Mouse (Mus musculus) heart, embryonic 12.5 days (tissue): Measurements from ENCODE around the gene Vmn1r233. TPM values are rescaled to one million over a fixed set of nuclear protein-coding genes. Genes with fewer than 3 reads are reported as not detected.

Experiments
- ATAC-seq: fragments of 200-750 bp; cut with Nextera tagmentation; 2 replicates; pipeline ENCODE4 v1.8.0; 2017; ENCODE audit warnings: moderate TSS enrichment, moderate library complexity; ENCODE audit not compliant: insufficient number of reproducible peaks, low FRiP score
- H3K27ac ChIP-seq: fragments of 300-500 bp; sonication (generic); 2 replicates; pipeline ENCODE4 v1.5.1; 2016; ENCODE audit warnings: mild to moderate bottlenecking, moderate library complexity; ENCODE audit not compliant: poor library complexity, severe bottlenecking
- H3K27me3 ChIP-seq: fragments of 300-500 bp; sonication (generic); replicated peaks from 2 replicates; pipeline ENCODE4 v1.6.1; 2016; ENCODE audit warnings: mild to moderate bottlenecking, moderate library complexity
- H3K36me3 ChIP-seq: fragments of 300-500 bp; sonication (generic); 2 replicates; pipeline ENCODE4 v1.6.1; 2016; ENCODE audit warnings: mild to moderate bottlenecking, moderate library complexity
- H3K4me1 ChIP-seq: fragments of 300-500 bp; sonication (generic); replicated peaks from 2 replicates; pipeline ENCODE4 v1.6.1; 2016; ENCODE audit warnings: mild to moderate bottlenecking
- H3K4me2 ChIP-seq: fragments of 300-500 bp; sonication (generic); 2 replicates; pipeline ENCODE4 v1.6.1; 2016; ENCODE audit warnings: mild to moderate bottlenecking, moderate library complexity
- H3K4me3 ChIP-seq: fragments of 300-500 bp; sonication (generic); 2 replicates; pipeline ENCODE4 v1.5.1; 2016; ENCODE audit warnings: mild to moderate bottlenecking
- H3K9ac ChIP-seq: fragments of 300-500 bp; sonication (generic); 2 replicates; pipeline ENCODE4 v1.6.1; 2016; ENCODE audit warnings: mild to moderate bottlenecking, moderate library complexity
- H3K9me3 ChIP-seq: fragments of 300-500 bp; sonication (generic); replicated peaks from 2 replicates; pipeline ENCODE4 v1.6.1; 2016; ENCODE audit warnings: mild to moderate bottlenecking, moderate library complexity
- WGBS: fragments of 180-500 bp; shearing (Covaris S2); methylation state at CpG from one replicate; pipeline ENCODE4 v1.1.7; 2016; 5-methylcytosine and 5-hydroxymethylcytosine counted together
- polyA plus RNA-seq: library from polyadenylated mRNA; unstranded; fragments of >200 nt; fragmentation: Nextera tagmentation; extraction: Ambion mirVana; gene quantifications from 2 replicates; pipeline ENCODE4 v1.2.1, GENCODE M21; 2016

The Vmn1r233 gene
- polyA plus RNA-seq, 1 experiment from 2014 or later = not detected

- no peaks in the 10 kb centered on the region for H3K36me3 ChIP-seq
- H3K9me3 ChIP-seq = no peaks in the 10 kb centered on the region
- ATAC-seq = peak; percentile 99
- peak within 1 kb of the TSS; percentile 81 for H3K9ac ChIP-seq
- peak within 1 kb of the TSS; percentile 95 for H3K27ac ChIP-seq
- peak within 1 kb of the TSS; percentile 82 for H3K4me2 ChIP-seq
- H3K27me3 ChIP-seq = no peaks in the 10 kb centered on the region
- peak within 1 kb of the TSS; percentile 79 for H3K4me3 ChIP-seq
- H3K4me1 ChIP-seq = peaks cover 38% of the 10 kb centered on the region
- WGBS = under 1% methylated on average over 69 of the region's 69 CpGs
These were observed 51.0 kb downstream of the Vmn1r233 start, which contains the start of gene Ppp2r1a for GRCm38 (mm10) chr17:20944985-20945891. TSS of gene Ppp2r1a (plus strand) at chr17:20945311.

- Histone ChIP-seq H3K27me3 (no peaks in the 10 kb centered on the region), H3K9ac (peak overlapping the region; percentile 70), H3K9me3 (no peaks in the 10 kb centered on the region), H3K27ac (peak overlapping the region; percentile 95), H3K4me1 (peaks cover 28% of the 10 kb centered on the region), H3K4me2 (peak overlapping the region; percentile 69), H3K4me3 (peak overlapping the region; percentile 79), H3K36me3 (no peaks in the 10 kb centered on the region)
- no peak for ATAC-seq
- 61% methylated on average over 3 of the region's 3 CpGs for WGBS
These were observed 52.0 kb downstream of the Vmn1r233 start for GRCm38 (mm10) chr17:20944226-20944625.

Other genes starting within 250 kb of the Vmn1r233 start
- gene Vmn1r228, start 210.3 kb downstream of the Vmn1r233 start, polyA plus RNA-seq = not detected in 2 replicates
- gene Vmn1r229, start 184.9 kb downstream of the Vmn1r233 start, polyA plus RNA-seq = not detected in 2 replicates
- not detected in 2 replicates for gene Vmn1r230, start 156.0 kb downstream of the Vmn1r233 start, polyA plus RNA-seq
- not detected in 2 replicates for gene Vmn1r231, start 91.4 kb downstream of the Vmn1r233 start, polyA plus RNA-seq
- gene Vmn1r232, start 76.8 kb downstream of the Vmn1r233 start, polyA plus RNA-seq = not detected in 2 replicates
- gene Ppp2r1a, start 51.2 kb downstream of the Vmn1r233 start, polyA plus RNA-seq = 332 and 337 TPM in 2 replicates
- 9.9 and 10.6 TPM in 2 replicates for gene Zfp160, start 12.4 kb upstream of the Vmn1r233 start, polyA plus RNA-seq
- not detected in 2 replicates for gene Vmn1r234, start 229.6 kb upstream of the Vmn1r233 start, polyA plus RNA-seq